Mouse (Mus musculus) liver, embryonic 14.5 days (tissue): ENCODE data around the gene Prr15. TPM values are rescaled to one million over a fixed set of nuclear protein-coding genes. Genes with fewer than 3 reads are reported as not detected.

Experiments
- ATAC-seq: fragments of 200-750 bp; cut with Nextera tagmentation; 2 replicates; pipeline ENCODE4 v1.8.0; 2017; ENCODE audit warnings: moderate number of reproducible peaks, mild to moderate bottlenecking, moderate library complexity; ENCODE audit not compliant: insufficient read depth
- DNase-seq, 3 experiments: peaks; one replicate each; pipeline ENCODE4 v3.0.0-alpha.2; 2012 to 2013; ENCODE audit warnings: low read depth in 3 of 3, low spot score in 3 of 3
- H3K27ac ChIP-seq: fragments of 300-500 bp; sonication (generic); 2 replicates; pipeline ENCODE4 v1.5.1; 2014; ENCODE audit warnings: moderate library complexity, mild to moderate bottlenecking, control low read depth, inconsistent platforms
- H3K27me3 ChIP-seq: fragments of 300-500 bp; sonication (generic); 2 replicates; pipeline ENCODE4 v1.6.1; 2014; ENCODE audit warnings: mild to moderate bottlenecking, low read length, moderate library complexity; ENCODE audit not compliant: control insufficient read depth, insufficient read depth
- H3K36me3 ChIP-seq: fragments of 300-500 bp; sonication (generic); replicated peaks from 2 replicates; pipeline ENCODE4 v1.6.1; 2014; ENCODE audit warnings: low read depth; ENCODE audit not compliant: control insufficient read depth, insufficient read depth
- H3K4me1 ChIP-seq, 2 experiments: fragments of 200-500 bp in 1 of 2; fragments of 300-500 bp in 1 of 2; sonication (generic) in 1 of 2; replicated peaks; 2 replicates each; pipeline ENCODE4 v1.6.1; 2012 to 2014; ENCODE audit warnings: antibody characterized with exemption in 1 of 2, inconsistent platforms in 1 of 2, low read length in 1 of 2; ENCODE audit not compliant: control insufficient read depth in 2 of 2, insufficient read depth in 2 of 2
- H3K4me2 ChIP-seq: fragments of 300-500 bp; sonication (generic); 2 replicates; pipeline ENCODE4 v1.6.1; 2014; ENCODE audit warnings: low read depth, mild to moderate bottlenecking, control low read depth, moderate library complexity
- H3K4me3 ChIP-seq, 2 experiments: fragments of 200-500 bp in 1 of 2; fragments of 300-500 bp in 1 of 2; sonication (generic) in 1 of 2; 2 replicates each; pipeline ENCODE4 v1.5.1; 2012 to 2014; ENCODE audit warnings: low read depth in 2 of 2, low read length in 2 of 2, mild to moderate bottlenecking in 2 of 2, control low read depth in 1 of 2, inconsistent platforms in 1 of 2, moderate library complexity in 1 of 2; ENCODE audit not compliant: insufficient read depth in 1 of 2
- H3K9ac ChIP-seq: fragments of 300-500 bp; sonication (generic); replicated peaks from 2 replicates; pipeline ENCODE4 v1.6.1; 2014; ENCODE audit warnings: mild to moderate bottlenecking, control low read depth, moderate library complexity
- H3K9me3 ChIP-seq: fragments of 300-500 bp; sonication (generic); 2 replicates; pipeline ENCODE4 v1.6.1; 2016; ENCODE audit warnings: low read length, mixed read lengths; ENCODE audit not compliant: control insufficient read depth
- CTCF ChIP-seq: IDR thresholded peaks from 2 replicates; pipeline ENCODE4 v1.5.1; 2016; ENCODE audit warnings: antibody characterized with exemption, low read depth, control low read depth
- EP300 ChIP-seq: IDR thresholded peaks from 2 replicates; pipeline ENCODE4 v1.6.1; 2016; ENCODE audit warnings: antibody characterized with exemption, low read depth
- WGBS: fragments of 180-500 bp; shearing (Covaris S2); extraction: QIAGEN DNeasy Blood & Tissue Kit; methylation state at CpG from one replicate; pipeline ENCODE4 v1.1.7; 2014; ENCODE audit not compliant: insufficient replicate concordance; 5-methylcytosine and 5-hydroxymethylcytosine counted together
- polyA plus RNA-seq, 2 experiments: library from polyadenylated mRNA; depleted of rRNA in 1 of 2; stranded (reverse) in 1 of 2; unstranded in 1 of 2; fragments of >200 nt; fragmentation: Nextera tagmentation in 1 of 2; extraction: Ambion mirVana in 1 of 2; gene quantifications; 2 replicates each; pipeline versions ENCODE4 v1.2.1 to v1.2.3; 2012 to 2014

The Prr15 gene
- polyA plus RNA-seq, 2 experiments: 0.33 to 0.66 TPM

GRCm38 (mm10) chr6:54366607-54367006 is 41.0 kb downstream of the Prr15 start:
- H3K4me2 ChIP-seq: no peak overlapping the region
- ATAC-seq: no peak
- H3K27me3 ChIP-seq: no peaks in the 10 kb centered on the region
- 33% methylated on average over 5 of the region's 5 CpGs for WGBS
- DNase-seq: no peak
- no peaks in the 10 kb centered on the region for H3K4me1 ChIP-seq
- H3K36me3 ChIP-seq: no peaks in the 10 kb centered on the region
- H3K9me3 ChIP-seq: no peaks in the 10 kb centered on the region
- TF ChIP-seq CTCF (no peak), EP300 (no peak)
- no peak overlapping the region for H3K9ac ChIP-seq
- no peak overlapping the region for H3K4me3 ChIP-seq
- H3K27ac ChIP-seq: no peak overlapping the region

- ATAC-seq: no peak
- peak; percentile 79 for TF ChIP-seq CTCF
- TF ChIP-seq EP300: no peak
Observed at GRCm38 (mm10) chr6:54368071-54368470, 42.4 kb downstream of the Prr15 start.

DNA sequence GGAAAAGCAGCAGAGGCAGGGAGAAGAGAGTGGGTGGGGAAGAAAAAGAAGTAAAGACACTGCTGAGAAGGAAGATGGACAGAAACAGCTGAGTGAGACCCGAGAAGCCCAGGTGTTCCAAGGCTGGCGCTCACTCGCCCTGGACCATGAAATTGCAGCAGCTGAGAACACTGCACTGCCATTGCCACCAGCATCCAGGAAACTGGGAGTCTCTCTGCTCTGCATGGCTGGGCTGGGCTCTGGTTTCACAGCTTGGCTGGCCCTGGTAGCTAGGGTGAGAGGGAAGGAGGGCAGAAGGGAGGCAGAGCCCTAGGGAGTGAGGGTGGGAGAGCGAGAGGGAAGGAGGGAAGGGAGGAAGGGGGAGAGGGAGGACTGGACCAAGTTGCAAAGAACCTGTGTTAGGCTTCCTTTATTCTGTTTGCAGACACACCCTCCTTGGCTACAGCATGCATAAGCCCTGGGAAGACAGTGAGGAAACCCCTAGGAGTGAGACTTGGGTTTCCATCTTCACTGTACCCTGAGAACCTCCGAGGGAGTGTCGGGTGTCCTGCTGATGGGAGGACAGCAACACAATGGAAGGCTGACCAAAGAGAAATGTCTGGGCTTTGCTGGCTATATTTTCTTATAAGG is 44.4 kb downstream of the Prr15 start:
- Histone ChIP-seq H3K36me3 (no peaks in the 10 kb centered on the region), H3K4me1 (no peaks in the 10 kb centered on the region), H3K27me3 (no peaks in the 10 kb centered on the region), H3K4me2 (no peak overlapping the region), H3K9me3 (no peaks in the 10 kb centered on the region), H3K4me3 (no peak overlapping the region), H3K9ac (no peak overlapping the region), H3K27ac (no peak overlapping the region)
- TF ChIP-seq CTCF: no peak
- no peak for TF ChIP-seq EP300
- DNase-seq: no peak
- ATAC-seq: no peak
- 60% methylated on average over 6 of the region's 6 CpGs for WGBS

More at GRCm38 (mm10) chr6:54368071-54368470, 42.4 kb downstream of the Prr15 start:
- Histone ChIP-seq H3K27ac (no peak overlapping the region), H3K4me2 (no peak overlapping the region), H3K36me3 (no peaks in the 10 kb centered on the region), H3K4me3 (no peak overlapping the region), H3K27me3 (no peaks in the 10 kb centered on the region), H3K9ac (no peak overlapping the region), H3K4me1 (no peaks in the 10 kb centered on the region), H3K9me3 (no peaks in the 10 kb centered on the region)
- DNase-seq: peak in 1 of 3 experiments; percentile 9
- WGBS: 14% methylated on average over 6 of the region's 6 CpGs

DNA sequence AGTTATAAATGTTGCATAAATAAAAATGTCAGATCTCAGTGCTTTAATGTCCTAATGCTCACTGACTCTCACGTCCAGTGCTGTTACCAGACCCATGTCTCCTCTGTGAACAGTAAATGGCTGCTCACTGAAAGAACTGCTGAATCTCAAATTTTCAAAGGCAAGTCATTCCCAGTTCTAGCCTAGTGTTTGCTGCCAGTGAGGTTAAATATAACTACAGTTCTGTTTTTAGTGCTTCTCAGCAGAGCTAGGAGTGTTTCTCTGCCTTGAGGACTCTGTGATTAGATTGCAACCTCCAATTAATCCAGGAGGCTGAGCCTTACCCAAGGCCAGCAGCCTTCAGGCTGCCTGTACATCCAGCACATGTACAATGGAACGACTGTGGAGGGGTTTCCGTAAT is 46.2 kb downstream of the Prr15 start:
- Histone ChIP-seq H3K27ac (no peak overlapping the region), H3K4me2 (no peak overlapping the region), H3K9me3 (no peaks in the 10 kb centered on the region), H3K4me3 (no peak overlapping the region), H3K36me3 (no peaks in the 10 kb centered on the region), H3K27me3 (no peaks in the 10 kb centered on the region), H3K4me1 (no peaks in the 10 kb centered on the region), H3K9ac (no peak overlapping the region)
- no peak for DNase-seq
- TF ChIP-seq CTCF: no peak
- no peak for TF ChIP-seq EP300
- WGBS: 48% methylated on average over 3 of the region's 3 CpGs
- no peak for ATAC-seq

- Histone ChIP-seq H3K4me2 (no peak overlapping the region), H3K9ac (no peak overlapping the region), H3K4me3 (no peak overlapping the region), H3K36me3 (no peaks in the 10 kb centered on the region), H3K4me1 (no peaks in the 10 kb centered on the region), H3K9me3 (no peaks in the 10 kb centered on the region), H3K27me3 (no peaks in the 10 kb centered on the region), H3K27ac (no peak overlapping the region)
- DNase-seq (no peak), ATAC-seq (no peak)
- TF ChIP-seq CTCF (no peak), EP300 (no peak)
- WGBS: 41% methylated on average over 2 of the region's 2 CpGs
Observed at GRCm38 (mm10) chr6:54379356-54379755, 53.7 kb downstream of the Prr15 start.

Other genes starting within 250 kb of the Prr15 start
- gene Wipf3, start 103.8 kb downstream of the Prr15 start, polyA plus RNA-seq (2012; rRNA removed): 0.16 and 0.19 TPM in 2 replicates
- 0.09 TPM in 2 replicates for gene Wipf3, start 103.8 kb downstream of the Prr15 start, polyA plus RNA-seq (2014; fragmentation: Nextera tagmentation; extraction: Ambion mirVana)
- gene Scrn1, start 240.7 kb downstream of the Prr15 start, polyA plus RNA-seq (2012; rRNA removed): 0.10 and 0.13 TPM in 2 replicates
- gene Scrn1, start 240.7 kb downstream of the Prr15 start, polyA plus RNA-seq (2014; fragmentation: Nextera tagmentation; extraction: Ambion mirVana): 0.08 and 0.24 TPM in 2 replicates